Mouse (Mus musculus): ENCODE measurements around the gene Hbq1b.

- TF ChIP-seq CTCF (IDR thresholded peaks at IDR 0.05) (no peak), EP300 (IDR thresholded peaks at IDR 0.05) (no peak)
Observed at GRCm38 (mm10) chr11:32320507-32321195, 33.9 kb downstream of the Hbq1b start.
